Mouse (Mus musculus): ENCODE results near the gene Ripk4.

Gene Ripk4

DNA sequence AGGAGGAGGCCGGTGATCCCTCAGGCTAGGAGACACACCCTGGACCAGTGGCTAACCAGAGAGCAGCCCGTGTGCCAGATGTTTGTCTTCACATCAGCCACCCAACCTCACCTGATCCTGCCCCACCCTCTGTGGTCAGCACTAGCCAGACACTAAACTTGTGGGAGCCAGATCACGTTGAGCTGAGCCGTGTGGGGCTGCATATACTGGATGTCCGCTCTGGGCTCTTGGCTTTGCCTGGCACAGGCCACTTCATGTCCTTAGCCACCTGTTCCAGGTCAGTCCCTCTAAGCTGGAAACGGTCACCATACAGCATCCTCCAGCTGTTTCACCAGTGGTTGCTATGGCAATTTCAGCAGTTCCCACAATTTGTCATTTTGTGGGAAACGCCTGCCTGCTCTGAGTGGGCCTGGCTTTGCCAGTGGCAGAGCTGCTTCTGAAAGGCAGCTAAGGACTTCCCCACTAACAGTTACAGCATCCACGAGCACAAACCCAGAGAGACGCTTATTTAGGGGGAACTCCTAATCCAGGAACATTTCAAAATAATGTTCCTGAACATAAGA is 28.7 kb downstream of the Ripk4 start:
- DNase-seq (ENCODE audit: low spot score) = no peak

DNA sequence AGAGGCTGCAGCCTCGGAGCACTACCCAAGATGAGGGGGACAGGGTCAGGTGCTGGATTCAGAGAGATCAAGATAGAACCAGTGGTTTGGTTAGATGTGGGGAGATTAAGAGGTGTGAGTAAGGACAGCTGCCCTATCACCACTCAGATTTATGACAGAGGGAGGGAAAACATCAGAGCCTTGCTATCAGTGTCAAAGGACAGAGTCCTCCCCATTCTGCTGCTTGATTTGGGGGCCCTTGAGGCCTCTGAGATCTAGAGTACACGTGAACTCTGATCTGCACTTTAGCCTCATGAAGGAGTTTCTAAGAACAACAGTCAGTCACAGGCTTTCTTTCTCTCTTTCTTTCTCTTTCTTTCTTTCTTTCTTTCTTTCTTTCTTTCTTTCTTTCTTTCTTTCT is 30.0 kb downstream of the Ripk4 start:
- no peak for DNase-seq (ENCODE audit: low spot score)

DNA sequence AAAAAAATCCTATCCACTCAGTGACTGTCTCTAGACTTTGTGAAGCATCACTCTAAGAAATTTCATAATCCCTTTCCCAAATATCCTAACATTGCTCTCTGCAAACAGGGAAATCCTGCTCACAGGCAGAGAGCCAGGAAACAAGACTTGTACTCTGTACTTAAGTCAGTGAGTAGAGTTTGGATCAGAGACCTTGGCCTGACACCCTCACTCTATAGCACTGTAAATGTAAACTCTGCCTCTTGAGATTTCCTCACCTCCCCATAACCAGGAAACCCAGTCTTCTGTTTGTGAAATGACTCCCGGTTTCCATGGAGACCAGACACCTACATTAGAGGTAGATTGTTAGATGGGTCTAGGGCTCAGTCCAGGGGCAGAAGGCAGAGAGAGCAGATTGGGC is 33.3 kb downstream of the Ripk4 start:
- no peak for DNase-seq (ENCODE audit: low spot score)

DNA sequence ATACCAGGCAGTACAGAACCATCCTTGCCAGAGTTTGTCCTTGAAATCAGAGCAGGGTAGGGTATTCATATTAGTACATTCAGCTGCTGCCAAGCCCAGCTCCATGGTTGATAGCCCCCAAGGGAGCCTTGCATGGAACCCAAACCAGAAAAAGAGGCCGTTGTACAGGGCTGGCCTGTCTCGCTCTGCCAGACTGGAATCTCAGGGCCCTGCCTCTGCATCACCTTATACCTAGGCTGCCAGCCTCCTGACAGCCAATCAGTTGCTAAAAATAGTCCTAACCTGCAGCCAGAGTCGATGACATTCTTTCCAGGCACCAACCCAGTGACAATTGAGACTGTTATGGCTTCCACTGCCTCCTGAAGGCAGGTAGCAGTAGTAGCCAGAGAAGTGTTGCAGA is 37.2 kb downstream of the Ripk4 start:
- no peak for DNase-seq (ENCODE audit: low spot score)

DNA sequence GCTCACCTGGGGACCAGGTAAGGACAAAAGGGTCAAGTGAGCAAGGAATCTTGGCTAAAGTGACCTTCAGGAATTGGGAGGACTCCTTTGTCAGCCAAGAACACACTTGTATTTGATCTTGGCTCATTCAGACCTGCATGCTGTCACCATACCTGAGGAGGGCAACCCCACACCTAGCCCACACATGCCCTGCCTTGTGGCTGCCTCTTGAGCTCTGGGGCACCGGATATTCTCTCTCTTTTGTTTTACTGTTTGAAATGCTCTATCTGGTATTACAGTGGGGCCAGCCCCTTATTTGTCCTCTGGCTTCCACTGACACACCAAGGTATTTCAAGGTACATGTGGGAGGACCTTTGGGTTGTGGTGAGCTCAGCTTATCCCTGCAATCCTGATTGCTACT is 43.5 kb downstream of the Ripk4 start:
- DNase-seq (ENCODE audit: low spot score) = no peak

DNA sequence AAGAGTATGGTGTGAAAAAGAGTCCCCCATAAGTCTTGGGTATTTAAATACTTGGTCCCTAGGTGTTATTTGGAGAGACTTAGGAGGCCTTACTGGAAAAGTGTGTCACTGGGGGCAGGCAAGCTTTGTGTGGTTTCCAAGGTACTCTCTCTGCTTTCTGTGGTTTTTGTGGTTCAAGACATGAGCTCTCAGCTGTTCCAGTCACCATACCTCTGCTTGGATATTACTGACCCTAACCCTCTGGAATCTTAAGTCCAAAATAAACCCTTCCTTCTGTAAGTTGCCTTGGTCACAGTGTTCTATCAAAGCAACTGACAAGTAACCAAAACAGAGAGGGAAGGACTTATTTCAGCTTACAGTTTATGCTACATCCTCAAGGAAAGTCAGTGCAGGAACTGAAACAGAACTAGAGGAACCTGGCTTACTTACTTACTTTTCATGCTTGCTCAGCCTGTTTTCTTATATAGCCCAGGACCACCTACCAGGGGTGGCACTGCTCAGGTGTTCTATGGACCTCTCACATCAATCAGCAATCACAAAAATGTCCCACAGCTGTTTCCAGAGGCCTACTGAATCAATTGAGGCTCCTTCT is 44.1 kb downstream of the Ripk4 start:
- DNase-seq (ENCODE audit: low spot score) = no peak

DNA sequence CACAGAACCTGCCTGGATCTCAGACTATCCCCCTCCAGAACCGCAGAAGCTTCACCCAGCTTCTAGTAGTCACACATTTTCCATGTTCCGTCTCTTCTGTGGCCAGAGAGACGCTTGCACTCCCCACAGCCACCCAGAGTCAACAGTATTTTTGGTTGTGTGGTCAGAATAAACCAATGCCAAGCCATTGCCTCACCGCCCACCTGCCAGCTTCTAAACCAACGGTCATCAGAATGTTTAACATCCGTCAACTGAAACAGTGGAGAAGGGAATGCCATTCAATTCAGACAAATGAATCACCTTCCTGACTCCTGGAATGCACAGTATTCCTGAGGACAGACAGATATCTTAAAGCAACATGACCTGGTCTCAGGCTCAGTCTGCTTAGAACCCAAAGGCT is 47.0 kb downstream of the Ripk4 start:
- DNase-seq (ENCODE audit: low spot score) = no peak

DNA sequence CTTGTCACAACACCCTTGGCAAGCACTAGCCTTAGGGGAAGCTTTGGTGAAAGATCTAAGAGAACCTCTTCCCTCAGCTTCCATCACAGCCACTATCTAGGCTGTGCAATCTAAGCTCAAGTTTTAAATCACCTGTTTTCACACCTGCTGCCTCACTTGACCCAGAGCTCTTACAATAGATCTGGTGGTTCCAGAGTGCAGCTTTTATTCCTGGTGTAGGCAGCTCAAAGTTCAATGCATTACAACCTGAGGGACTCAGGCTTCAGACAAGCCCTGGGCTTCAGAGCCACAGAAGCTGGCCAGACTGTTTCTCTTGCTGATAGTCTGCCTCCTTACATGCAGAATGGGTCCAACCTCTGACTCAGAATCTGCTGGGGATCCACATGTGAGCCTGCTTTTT is 51.5 kb downstream of the Ripk4 start:
- no peak for DNase-seq (ENCODE audit: low spot score)

DNA sequence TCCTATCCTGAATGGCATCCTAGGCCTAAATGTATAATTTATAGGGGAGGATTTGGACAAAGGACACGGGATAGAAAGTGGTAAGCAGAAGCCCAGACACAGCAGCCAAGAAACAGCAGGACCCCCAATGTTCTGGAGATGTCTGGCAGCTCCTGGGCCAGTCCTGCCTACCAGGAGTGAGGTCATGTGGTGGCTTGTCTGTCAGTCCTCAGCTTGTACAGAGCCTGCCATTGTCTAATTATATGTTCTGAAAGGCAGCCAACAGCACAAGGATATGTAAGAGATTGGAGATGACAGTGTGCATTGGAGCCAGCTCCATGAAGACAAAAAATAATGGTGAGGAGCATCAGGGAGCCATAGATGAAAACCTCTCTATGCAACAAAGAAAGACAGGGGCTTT is 61.7 kb downstream of the Ripk4 start:
- no peak for DNase-seq (ENCODE audit: low spot score)

DNA sequence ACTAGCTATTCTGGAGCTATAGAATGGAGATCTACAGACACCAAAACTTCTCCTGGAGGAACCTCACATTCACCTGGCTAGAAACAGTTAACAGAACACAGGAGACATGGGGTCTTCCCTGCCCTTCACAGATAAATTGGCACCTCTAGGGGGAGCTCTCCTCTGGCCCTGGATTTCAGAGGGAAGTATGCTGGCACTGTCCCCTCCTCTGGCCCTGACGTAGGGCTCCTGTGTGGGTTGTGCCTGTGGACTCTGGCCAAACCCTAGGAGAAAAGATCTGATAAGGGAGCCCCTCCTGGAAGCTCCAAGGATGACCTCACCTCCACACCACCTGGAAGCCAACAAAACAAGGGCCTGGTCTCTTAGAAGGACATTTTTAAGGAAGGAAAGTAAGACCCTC is 65.8 kb downstream of the Ripk4 start:
- peak; percentile 19 for DNase-seq (ENCODE audit: low spot score)

DNA sequence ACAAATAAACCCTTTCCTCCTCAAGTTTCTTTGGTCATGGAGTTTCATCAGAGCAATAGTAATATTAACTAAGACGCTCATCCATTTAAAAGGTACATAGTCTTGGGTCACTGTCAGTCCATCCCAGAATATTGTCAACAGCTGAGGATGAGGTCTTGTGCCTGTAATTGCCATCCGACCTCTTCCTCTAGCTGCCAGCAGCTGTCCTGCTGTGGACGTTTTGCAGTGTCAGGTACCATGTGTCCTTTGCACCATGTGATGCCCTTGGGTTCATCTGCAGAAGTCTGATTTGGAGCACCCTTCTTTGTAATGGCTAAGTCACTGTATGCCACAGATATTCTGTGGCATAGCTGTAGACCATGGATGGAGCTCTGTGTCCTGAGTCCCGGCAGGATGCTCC is 67.9 kb downstream of the Ripk4 start:
- DNase-seq (ENCODE audit: low spot score) = no peak

Data from ovary, postnatal 14 days (tissue).